Mouse (Mus musculus) hindbrain, embryonic 15.5 days (tissue): ENCODE results near the gene Map3k13. TPM values are rescaled to one million over a fixed set of nuclear protein-coding genes. Genes with fewer than 3 reads are reported as not detected.
A peak's percentile ranks its signal among the peaks of the same experiment; 100 is the strongest.

ENCODE experiments used
- ATAC-seq: fragments of 200-750 bp; cut with Nextera tagmentation; 2 replicates; pipeline ENCODE4 v1.8.0; 2017; ENCODE audit warnings: low read depth, moderate number of reproducible peaks, moderate TSS enrichment; ENCODE audit not compliant: low FRiP score
- H3K27ac ChIP-seq: fragments of 300-500 bp; sonication (generic); replicated peaks from 2 replicates; pipeline ENCODE4 v1.5.1; 2015; ENCODE audit warnings: mild to moderate bottlenecking, inconsistent platforms
- H3K27me3 ChIP-seq: fragments of 300-500 bp; sonication (generic); 2 replicates; pipeline ENCODE4 v1.6.1; 2015; ENCODE audit warnings: control low read depth, inconsistent platforms
- H3K36me3 ChIP-seq: fragments of 300-500 bp; sonication (generic); 2 replicates; pipeline ENCODE4 v1.6.1; 2015; ENCODE audit warnings: control low read depth, inconsistent platforms
- H3K4me1 ChIP-seq: fragments of 300-500 bp; sonication (generic); replicated peaks from 2 replicates; pipeline ENCODE4 v1.6.1; 2015; ENCODE audit warnings: control low read depth, inconsistent platforms
- H3K4me2 ChIP-seq: fragments of 300-500 bp; sonication (generic); 2 replicates; pipeline ENCODE4 v1.6.1; 2015; ENCODE audit warnings: moderate library complexity, mild to moderate bottlenecking, inconsistent platforms
- H3K4me3 ChIP-seq: fragments of 300-500 bp; sonication (generic); 2 replicates; pipeline ENCODE4 v1.5.1; 2015; ENCODE audit warnings: mild to moderate bottlenecking, inconsistent platforms
- H3K9ac ChIP-seq: fragments of 300-500 bp; sonication (generic); 2 replicates; pipeline ENCODE4 v1.6.1; 2015; ENCODE audit warnings: inconsistent platforms
- H3K9me3 ChIP-seq: fragments of 300-500 bp; sonication (generic); 2 replicates; pipeline ENCODE4 v1.6.1; 2016; ENCODE audit warnings: control low read depth, inconsistent platforms
- WGBS: fragments of 180-500 bp; shearing (Covaris S2); methylation state at CpG from one replicate; pipeline ENCODE4 v1.1.7; 2015; 5-methylcytosine and 5-hydroxymethylcytosine counted together
- polyA plus RNA-seq: library from polyadenylated mRNA; unstranded; fragments of >200 nt; fragmentation: Nextera tagmentation; extraction: Ambion mirVana; gene quantifications from 2 replicates; pipeline ENCODE4 v1.2.1, GENCODE M21; 2015

Map3k13 gene
- polyA plus RNA-seq, result 6.4 and 6.5 TPM in 2 replicates

DNA sequence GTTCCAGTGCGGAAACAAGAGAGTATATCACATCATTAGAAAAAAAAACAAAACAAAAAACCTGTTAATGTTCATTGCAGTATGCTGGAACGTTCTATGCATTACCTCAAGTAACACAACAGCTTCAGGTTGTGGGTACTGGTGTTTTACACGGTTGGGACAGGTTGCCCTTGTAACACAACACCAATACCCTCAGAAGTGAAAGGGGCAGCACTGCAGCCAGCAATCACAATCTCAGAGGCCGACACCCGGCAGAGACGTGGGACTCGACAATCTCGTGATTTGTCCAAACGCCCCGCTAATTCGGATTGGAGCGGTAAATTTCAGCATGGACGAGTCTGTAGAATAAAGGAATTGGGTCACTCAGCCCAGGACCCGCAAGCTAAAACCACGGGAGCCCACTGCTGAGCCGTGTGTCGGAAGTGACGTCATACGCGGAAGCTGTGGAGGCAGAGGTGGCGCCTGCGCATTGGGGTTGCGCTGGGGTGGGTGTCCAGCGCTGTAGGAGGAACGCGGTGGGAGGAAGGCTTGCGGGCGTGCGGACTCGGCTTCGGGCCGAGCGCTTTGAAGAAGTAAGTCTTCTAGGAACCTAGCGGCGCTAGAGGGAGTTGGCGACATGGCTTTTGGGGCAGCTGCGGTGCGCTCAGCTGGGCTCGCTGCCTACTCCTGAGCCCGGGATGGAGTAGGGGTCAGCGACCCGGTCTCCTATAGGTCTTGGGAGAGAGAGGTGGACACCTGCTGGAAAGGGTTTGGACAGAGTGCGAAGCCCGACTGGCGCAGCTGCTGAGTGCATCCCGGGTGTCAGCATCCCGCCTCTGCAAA is at the start of gene Map3k13:
Gene Map3k13, plus strand, starts transcription at position 472 of the 822 bp plus-strand sequence.
- 2% methylated on average over 47 of the region's 47 CpGs for WGBS
- Histone ChIP-seq H3K4me1 (peaks cover 24% of the 10 kb centered on the region), H3K4me3 (peak within 1 kb of the TSS; percentile 65), H3K27ac (peak within 1 kb of the TSS; percentile 90), H3K36me3 (peaks cover 1% of the 10 kb centered on the region; the same call in 1 of the 2 replicates), H3K9ac (peak within 1 kb of the TSS; percentile 89), H3K9me3 (no peaks in the 10 kb centered on the region), H3K4me2 (peak within 1 kb of the TSS; percentile 86), H3K27me3 (no peaks in the 10 kb centered on the region)
- ATAC-seq, result peak; percentile 99

DNA sequence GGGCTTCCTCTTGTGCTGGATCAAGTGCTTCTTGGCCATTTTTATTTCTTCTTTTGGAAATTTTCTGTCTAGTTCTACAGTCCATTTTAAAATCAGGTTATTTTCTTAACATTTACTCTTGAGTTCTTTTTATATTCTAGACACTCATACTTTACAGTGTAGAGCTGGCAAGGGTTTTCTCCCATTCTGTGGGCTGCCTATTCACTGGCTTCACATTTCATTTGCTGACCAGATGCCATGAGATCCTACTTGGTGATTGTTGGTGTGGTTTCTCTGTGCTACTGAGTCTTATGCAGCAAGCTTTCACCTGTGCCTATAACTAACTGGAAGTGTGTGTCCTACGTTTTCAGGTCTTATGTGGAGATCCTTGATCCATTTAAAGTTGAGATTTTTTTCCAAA is 35.7 kb upstream of the Map3k13 start:
- Histone ChIP-seq H3K27me3 (no peaks in the 10 kb centered on the region), H3K4me3 (no peak overlapping the region), H3K9me3 (no peaks in the 10 kb centered on the region), H3K36me3 (no peaks in the 10 kb centered on the region), H3K9ac (no peak overlapping the region), H3K4me2 (no peak overlapping the region), H3K4me1 (no peaks in the 10 kb centered on the region), H3K27ac (no peak overlapping the region)
- WGBS, result 85% methylated on average over 1 of the region's 1 CpGs
- ATAC-seq, result no peak

DNA sequence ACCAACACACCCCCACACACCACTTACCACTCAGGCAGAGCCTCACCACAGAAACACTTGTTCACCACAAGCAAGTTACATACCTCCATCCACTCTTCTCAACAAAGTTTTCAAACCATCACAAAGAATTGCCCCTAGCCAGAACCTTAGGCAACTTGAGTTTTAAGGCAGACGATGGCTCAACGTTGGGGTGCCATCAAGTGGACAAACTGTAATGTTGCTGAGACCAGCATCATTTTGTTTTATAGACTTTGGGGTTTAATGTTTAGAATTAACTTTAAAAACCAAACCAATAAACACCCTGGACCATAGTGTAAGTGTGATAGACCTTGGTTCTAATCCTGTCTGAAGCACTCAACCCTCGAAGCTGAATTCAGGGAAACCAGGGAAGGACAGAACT is 25.9 kb upstream of the Map3k13 start:
- H3K27ac ChIP-seq, result no peak overlapping the region
- H3K4me3 ChIP-seq, result no peak overlapping the region
- H3K9ac ChIP-seq, result no peak overlapping the region
- H3K27me3 ChIP-seq, result no peaks in the 10 kb centered on the region
- 81% methylated on average over 3 of the region's 3 CpGs for WGBS
- no peaks in the 10 kb centered on the region for H3K9me3 ChIP-seq
- no peaks in the 10 kb centered on the region for H3K36me3 ChIP-seq
- no peak for ATAC-seq
- H3K4me2 ChIP-seq, result no peak overlapping the region
- H3K4me1 ChIP-seq, result no peaks in the 10 kb centered on the region

DNA sequence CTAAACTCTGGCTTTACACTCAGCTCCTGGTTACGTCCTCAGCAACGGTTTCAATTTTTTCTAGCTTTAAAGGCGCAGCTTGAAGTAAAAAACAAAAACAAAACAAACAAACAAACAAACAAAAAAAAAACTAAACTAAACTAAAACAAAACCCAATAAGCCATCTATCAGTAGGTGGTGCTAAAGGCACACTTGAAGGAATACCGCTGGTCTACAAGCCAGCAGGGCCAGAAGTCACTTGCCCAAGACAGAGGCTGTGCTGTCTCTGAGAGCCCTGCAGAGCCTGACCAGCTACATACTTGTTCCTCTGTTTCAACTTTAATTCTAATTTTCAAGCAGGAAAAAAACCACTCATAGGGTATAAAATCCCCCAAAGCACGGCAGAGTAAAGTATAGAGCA is 24.5 kb upstream of the Map3k13 start:
- H3K4me2 ChIP-seq, result no peak overlapping the region
- no peak for ATAC-seq
- WGBS, result 85% methylated on average over 5 of the region's 5 CpGs

DNA sequence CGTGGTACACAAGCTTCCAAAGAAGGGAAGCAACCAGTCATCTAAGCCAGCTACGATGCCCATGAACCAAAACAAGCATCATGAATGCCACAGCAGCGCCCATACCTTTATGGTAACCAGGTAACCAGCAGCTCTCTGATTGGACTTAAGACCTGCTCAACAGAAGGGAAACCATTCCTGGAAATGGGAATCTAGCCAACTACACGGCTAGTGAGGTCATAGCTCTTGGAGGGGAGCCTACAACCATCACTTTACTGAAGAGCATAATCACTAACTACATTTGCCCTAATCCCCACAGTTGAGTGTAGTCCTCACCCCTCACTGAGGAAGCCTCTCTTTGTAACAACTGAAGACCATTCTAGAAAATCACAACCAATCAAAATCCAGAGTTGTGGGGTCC is 19.4 kb upstream of the Map3k13 start:
- ATAC-seq, result no peak
- WGBS, result 80% methylated on average over 4 of the region's 4 CpGs
- Histone ChIP-seq H3K27me3 (no peaks in the 10 kb centered on the region), H3K36me3 (no peaks in the 10 kb centered on the region), H3K9me3 (no peaks in the 10 kb centered on the region), H3K9ac (no peak overlapping the region), H3K4me2 (no peak overlapping the region), H3K4me1 (no peaks in the 10 kb centered on the region), H3K4me3 (no peak overlapping the region), H3K27ac (no peak overlapping the region)

More for the DNA sequence above, 24.5 kb upstream of the Map3k13 start:
- no peak overlapping the region for H3K4me3 ChIP-seq
- H3K4me1 ChIP-seq, result no peaks in the 10 kb centered on the region
- H3K9ac ChIP-seq, result no peak overlapping the region
- no peaks in the 10 kb centered on the region for H3K27me3 ChIP-seq
- no peaks in the 10 kb centered on the region for H3K36me3 ChIP-seq
- no peak overlapping the region for H3K27ac ChIP-seq
- no peaks in the 10 kb centered on the region for H3K9me3 ChIP-seq

DNA sequence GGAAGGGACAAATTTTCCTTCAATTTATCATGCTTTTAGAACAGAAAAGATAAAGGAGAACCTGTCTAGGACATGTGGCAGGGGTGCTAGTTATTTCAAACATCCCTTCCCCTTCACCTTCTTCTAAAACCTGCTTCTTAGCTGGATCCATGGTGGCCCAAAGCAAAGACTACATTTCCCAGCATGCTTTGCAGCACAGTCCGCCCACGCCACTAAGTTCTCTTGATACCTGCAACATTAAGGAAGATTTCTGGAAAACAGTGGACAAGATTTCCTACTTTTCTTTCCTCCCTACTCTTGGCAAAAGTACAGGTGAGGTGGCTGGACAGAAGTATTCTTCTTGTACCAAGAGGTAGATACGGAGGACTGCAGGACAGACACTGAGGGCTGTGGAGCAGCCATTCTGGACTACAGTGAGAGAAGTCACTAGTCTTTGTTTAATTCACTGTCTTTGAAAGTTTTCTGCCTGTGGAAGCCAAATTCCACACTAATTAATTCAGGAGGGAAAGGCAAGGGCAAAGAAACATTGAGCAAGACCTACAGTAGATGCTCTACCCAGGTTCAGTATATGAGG is 15.8 kb upstream of the Map3k13 start:
- ATAC-seq, result no peak
- 49% methylated on average over 3 of the region's 3 CpGs for WGBS
- no peaks in the 10 kb centered on the region for H3K9me3 ChIP-seq
- no peak overlapping the region for H3K27ac ChIP-seq
- no peaks in the 10 kb centered on the region for H3K36me3 ChIP-seq
- no peak overlapping the region for H3K9ac ChIP-seq
- H3K4me3 ChIP-seq, result peak overlapping the region; percentile 6; the same call in 1 of the 2 replicates
- peak overlapping the region; percentile 20; the same call in 1 of the 2 replicates for H3K4me2 ChIP-seq
- H3K27me3 ChIP-seq, result no peaks in the 10 kb centered on the region
- H3K4me1 ChIP-seq, result no peaks in the 10 kb centered on the region

DNA sequence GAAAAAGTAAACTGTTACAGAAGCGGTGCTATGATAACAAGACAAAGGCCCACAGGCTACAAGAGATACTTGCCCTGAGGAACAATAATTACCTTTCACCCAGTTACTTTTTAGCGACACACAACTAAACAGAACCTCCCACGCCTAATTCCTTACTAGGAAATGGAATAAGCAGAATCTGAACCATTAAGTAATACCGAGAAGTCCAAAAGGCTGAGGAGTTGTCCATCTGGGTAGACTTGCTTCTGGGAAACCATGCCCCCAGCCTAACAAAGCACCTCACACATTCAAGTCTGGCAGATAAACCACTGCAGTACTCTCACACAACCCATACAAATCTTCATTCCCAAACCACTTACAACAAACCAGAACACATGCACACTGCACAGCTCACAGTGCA is 15.0 kb upstream of the Map3k13 start:
- H3K4me2 ChIP-seq, result no peak overlapping the region
- H3K27me3 ChIP-seq, result no peaks in the 10 kb centered on the region
- H3K4me3 ChIP-seq, result no peak overlapping the region
- H3K9me3 ChIP-seq, result no peaks in the 10 kb centered on the region
- H3K36me3 ChIP-seq, result no peaks in the 10 kb centered on the region
- no peaks in the 10 kb centered on the region for H3K4me1 ChIP-seq
- no peak overlapping the region for H3K27ac ChIP-seq
- no peak overlapping the region for H3K9ac ChIP-seq
- WGBS, result 90% methylated on average over 4 of the region's 4 CpGs
- no peak for ATAC-seq

DNA sequence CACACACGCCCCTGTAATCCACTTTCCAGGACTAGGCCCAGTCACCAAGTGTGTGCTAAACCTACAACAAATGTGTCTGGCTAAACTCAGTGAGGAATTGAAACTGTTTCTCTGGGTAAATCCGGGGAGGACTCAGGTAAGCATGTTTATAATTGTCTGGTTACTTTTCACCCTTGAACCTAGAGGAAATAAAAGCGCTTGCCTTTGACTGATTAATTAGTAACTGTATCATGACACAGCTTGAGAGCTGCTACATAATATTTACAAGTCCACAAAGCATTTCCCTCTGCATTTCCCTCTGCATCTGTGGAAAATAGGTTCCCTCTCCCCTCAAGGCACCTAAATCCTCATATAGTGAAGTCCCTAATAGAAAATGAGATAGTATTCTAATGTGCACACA is 12.9 kb upstream of the Map3k13 start:
- H3K4me1 ChIP-seq, result no peaks in the 10 kb centered on the region
- no peak for ATAC-seq
- H3K9me3 ChIP-seq, result no peaks in the 10 kb centered on the region
- no peaks in the 10 kb centered on the region for H3K36me3 ChIP-seq
- H3K27me3 ChIP-seq, result no peaks in the 10 kb centered on the region
- 83% methylated on average over 3 of the region's 3 CpGs for WGBS
- no peak overlapping the region for H3K4me3 ChIP-seq
- H3K9ac ChIP-seq, result no peak overlapping the region
- no peak overlapping the region for H3K27ac ChIP-seq
- H3K4me2 ChIP-seq, result no peak overlapping the region

DNA sequence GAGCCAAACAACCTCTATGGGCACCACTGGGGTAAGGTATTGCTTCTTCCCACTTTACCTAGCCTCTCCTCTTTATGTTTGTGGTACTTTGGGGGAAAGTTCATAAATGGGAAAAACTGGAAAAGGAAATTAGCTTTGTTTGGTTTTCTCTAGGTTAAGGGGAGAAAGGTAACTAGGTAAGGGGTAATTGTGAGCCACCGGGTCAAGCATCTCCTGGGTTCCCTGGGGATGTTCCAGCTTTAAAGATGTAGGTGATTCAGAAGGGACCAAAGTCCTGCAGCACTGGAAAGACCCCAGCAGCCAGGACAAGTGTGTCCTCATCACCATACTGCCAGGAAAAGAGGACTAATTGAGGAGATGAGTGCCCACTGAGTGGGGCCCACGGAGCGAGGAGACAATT is 12.3 kb upstream of the Map3k13 start:
- WGBS, result 87% methylated on average over 3 of the region's 3 CpGs
- H3K9me3 ChIP-seq, result no peaks in the 10 kb centered on the region
- peaks cover under 1% of the 10 kb centered on the region; the same call in 1 of the 2 replicates for H3K4me1 ChIP-seq
- no peak overlapping the region for H3K4me3 ChIP-seq
- no peak overlapping the region for H3K4me2 ChIP-seq
- no peaks in the 10 kb centered on the region for H3K36me3 ChIP-seq
- no peak for ATAC-seq
- H3K27me3 ChIP-seq, result no peaks in the 10 kb centered on the region
- no peak overlapping the region for H3K27ac ChIP-seq
- H3K9ac ChIP-seq, result no peak overlapping the region

DNA sequence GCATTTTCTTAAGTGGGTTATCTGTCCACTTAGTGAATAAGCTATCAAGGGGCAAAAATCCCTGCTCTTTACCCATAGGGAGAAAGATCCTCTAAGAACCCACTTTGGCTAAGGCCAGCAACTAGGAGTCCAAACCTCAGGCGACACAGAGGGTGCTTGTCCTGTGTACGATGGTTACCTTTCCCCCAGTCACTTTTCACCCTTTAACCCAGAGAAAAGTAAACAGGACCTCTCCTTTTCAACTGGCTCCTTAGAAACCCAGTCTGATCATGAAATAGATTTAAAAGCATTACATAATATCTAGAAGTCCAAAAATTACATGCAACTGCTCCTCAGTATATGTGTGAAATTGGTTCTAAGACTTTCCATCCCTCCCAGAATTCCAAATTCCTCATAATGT is 11.3 kb upstream of the Map3k13 start:
- Histone ChIP-seq H3K4me1 (peaks cover 10% of the 10 kb centered on the region), H3K4me3 (no peak overlapping the region), H3K4me2 (no peak overlapping the region), H3K9me3 (no peaks in the 10 kb centered on the region), H3K27ac (no peak overlapping the region), H3K36me3 (no peaks in the 10 kb centered on the region), H3K27me3 (no peaks in the 10 kb centered on the region), H3K9ac (no peak overlapping the region)
- ATAC-seq, result no peak
- 81% methylated on average over 2 of the region's 2 CpGs for WGBS

DNA sequence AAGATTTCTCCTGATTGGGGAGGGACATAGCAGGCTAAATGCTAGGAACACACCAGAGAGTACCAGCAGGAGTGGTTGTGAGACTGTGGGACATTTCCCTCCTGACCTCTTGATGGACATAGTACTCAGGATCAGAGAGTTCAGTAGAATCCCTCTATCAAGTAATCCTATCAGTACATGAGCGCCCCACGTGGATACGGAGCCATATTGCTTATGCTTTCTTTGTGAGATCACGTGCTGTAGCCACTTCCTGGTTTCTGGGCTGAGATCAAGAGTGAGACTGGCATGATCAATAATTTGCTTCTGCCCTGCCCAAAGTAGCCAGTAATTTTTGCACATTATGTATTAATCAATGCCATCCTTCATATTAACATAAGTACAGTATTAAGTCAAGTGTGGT is 9.1 kb upstream of the Map3k13 start:
- H3K9me3 ChIP-seq, result no peaks in the 10 kb centered on the region
- no peak overlapping the region for H3K9ac ChIP-seq
- WGBS, result 79% methylated on average over 4 of the region's 4 CpGs
- H3K4me2 ChIP-seq, result no peak overlapping the region
- H3K27ac ChIP-seq, result no peak overlapping the region
- ATAC-seq, result no peak
- H3K27me3 ChIP-seq, result no peaks in the 10 kb centered on the region
- peaks cover 13% of the 10 kb centered on the region for H3K4me1 ChIP-seq
- H3K4me3 ChIP-seq, result no peak overlapping the region
- no peaks in the 10 kb centered on the region for H3K36me3 ChIP-seq

DNA sequence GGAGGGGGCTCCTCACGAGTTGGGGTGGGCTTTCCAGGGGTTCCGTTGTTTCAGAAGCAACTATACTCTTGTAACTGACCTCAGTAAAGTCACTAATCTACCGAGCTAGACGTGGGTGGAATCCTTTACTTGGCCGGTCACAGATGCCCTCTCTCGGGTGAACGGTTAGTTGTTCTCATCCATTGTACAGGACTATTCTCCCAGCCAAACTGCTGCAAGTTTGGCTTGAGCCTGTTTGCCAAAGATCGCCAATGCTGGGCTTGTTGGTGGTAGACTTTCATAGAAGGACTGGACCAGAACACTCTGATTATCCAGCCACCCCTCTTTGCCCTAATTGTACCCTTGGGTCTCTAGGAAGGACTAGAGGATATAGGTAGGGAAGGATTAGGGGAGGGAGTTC is 7.8 kb upstream of the Map3k13 start:
- ATAC-seq, result no peak
- Histone ChIP-seq H3K9me3 (no peaks in the 10 kb centered on the region), H3K27me3 (no peaks in the 10 kb centered on the region), H3K36me3 (no peaks in the 10 kb centered on the region), H3K27ac (no peak overlapping the region), H3K4me3 (no peak overlapping the region), H3K4me1 (peaks cover 13% of the 10 kb centered on the region), H3K9ac (no peak overlapping the region), H3K4me2 (no peak overlapping the region)
- 84% methylated on average over 8 of the region's 8 CpGs for WGBS
